Mouse (Mus musculus): ENCODE results near the gene Siglece.

- no peak for TF ChIP-seq POLR2A (IDR thresholded peaks at IDR 0.05; ENCODE audit: borderline replicate concordance, control insufficient read depth, low read depth, low read length)
- TF ChIP-seq CTCF (IDR thresholded peaks at IDR 0.05; ENCODE audit: control insufficient read depth, insufficient read depth, low read length), result no peak
These were observed 15.1 kb upstream of the Siglece start for GRCm38 (mm10) chr7:43675091-43675490.
